Mouse (Mus musculus): Measurements from ENCODE around the gene Mup12. TPM values are rescaled to one million over a fixed set of nuclear protein-coding genes. Genes with fewer than 3 reads are reported as not detected.

Mup12 gene
- not detected for polyA plus RNA-seq (2014; fragmentation: Illumina TruSeq; extraction: RNeasy Lipid Tissue Mini Kit (QIAGEN cat#74804); ENCODE audit: low read depth, low replicate concordance)

DNA sequence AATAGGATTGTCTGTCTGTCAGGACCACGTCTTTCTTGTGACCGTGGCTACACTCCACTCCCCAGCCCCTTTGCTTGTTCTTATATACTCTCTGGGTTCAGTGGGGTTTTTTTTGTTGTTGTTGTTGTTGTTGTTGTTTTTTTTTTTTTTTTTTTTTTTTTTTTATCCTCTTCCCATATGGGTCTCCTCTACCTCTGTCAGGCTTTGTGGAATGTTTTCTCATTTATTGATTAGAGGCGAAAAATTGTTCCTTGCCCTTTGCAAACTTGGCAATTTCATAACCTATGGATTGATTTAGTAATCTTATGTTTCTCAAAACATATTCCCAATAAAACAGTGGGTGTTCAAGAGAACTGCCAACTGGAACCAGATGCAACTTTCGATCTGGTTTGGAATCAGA lies at the start of gene Mup12:
Mup12 (minus strand) TSS at position 101 of the 400 bp plus-strand sequence.

Other genes with a start within 250 kb of the Mup12 start
- not detected for gene Mup1, start 239.4 kb downstream of the Mup12 start, polyA plus RNA-seq (2014; fragmentation: Illumina TruSeq; extraction: RNeasy Lipid Tissue Mini Kit (QIAGEN cat#74804); ENCODE audit: low read depth, low replicate concordance)
- gene Mup10, start 159.1 kb downstream of the Mup12 start, polyA plus RNA-seq (2014; fragmentation: Illumina TruSeq; extraction: RNeasy Lipid Tissue Mini Kit (QIAGEN cat#74804); ENCODE audit: low read depth, low replicate concordance), result not detected
- gene Mup11, start 78.9 kb downstream of the Mup12 start, polyA plus RNA-seq (2014; fragmentation: Illumina TruSeq; extraction: RNeasy Lipid Tissue Mini Kit (QIAGEN cat#74804); ENCODE audit: low read depth, low replicate concordance), result 4.5 TPM
- 10.4 TPM for gene Mup22, start 80.1 kb upstream of the Mup12 start, polyA plus RNA-seq (2014; fragmentation: Illumina TruSeq; extraction: RNeasy Lipid Tissue Mini Kit (QIAGEN cat#74804); ENCODE audit: low read depth, low replicate concordance)

Measured in heart, adult 10 weeks (tissue).